Mouse (Mus musculus) kidney, postnatal 0 days (tissue): ENCODE measurements around the gene Smad1. TPM values are rescaled to one million over a fixed set of nuclear protein-coding genes. Genes with fewer than 3 reads are reported as not detected.

ENCODE experiments used
- ATAC-seq: fragments of 200-750 bp; cut with Nextera tagmentation; replicated peaks from 2 replicates; pipeline ENCODE4 v1.8.0; 2017; ENCODE audit warnings: low read depth, moderate number of reproducible peaks, moderate TSS enrichment, moderate library complexity; ENCODE audit not compliant: low FRiP score
- DNase-seq: peaks from one replicate; pipeline ENCODE4 v3.0.0-alpha.2; 2016; ENCODE audit warnings: low spot score
- H3K27ac ChIP-seq: fragments of 300-500 bp; sonication (generic); 2 replicates; pipeline ENCODE4 v1.5.1; 2014; ENCODE audit warnings: mild to moderate bottlenecking
- H3K27me3 ChIP-seq: fragments of 300-500 bp; sonication (generic); 2 replicates; pipeline ENCODE4 v1.6.1; 2014; ENCODE audit warnings: low read length, mixed read lengths; ENCODE audit not compliant: insufficient read depth
- H3K36me3 ChIP-seq: fragments of 300-500 bp; sonication (generic); 2 replicates; pipeline ENCODE4 v1.6.1; 2014; ENCODE audit warnings: low read length, mixed read lengths; ENCODE audit not compliant: insufficient read depth
- H3K4me1 ChIP-seq: fragments of 300-500 bp; sonication (generic); replicated peaks from 2 replicates; pipeline ENCODE4 v1.6.1; 2014; ENCODE audit warnings: antibody characterized with exemption, low read length, mixed read lengths; ENCODE audit not compliant: insufficient read depth
- H3K4me2 ChIP-seq: fragments of 300-500 bp; sonication (generic); 2 replicates; pipeline ENCODE4 v1.6.1; 2014; ENCODE audit warnings: mild to moderate bottlenecking, low read length, moderate library complexity, mixed read lengths
- H3K4me3 ChIP-seq: fragments of 300-500 bp; sonication (generic); replicated peaks from 2 replicates; pipeline ENCODE4 v1.5.1; 2014; ENCODE audit warnings: low read depth, low read length
- H3K9ac ChIP-seq: fragments of 300-500 bp; sonication (generic); 2 replicates; pipeline ENCODE4 v1.6.1; 2014; ENCODE audit warnings: low read depth, low read length
- H3K9me3 ChIP-seq: fragments of 300-500 bp; sonication (generic); replicated peaks from 2 replicates; pipeline ENCODE4 v1.6.1; 2016; ENCODE audit warnings: low read length, inconsistent platforms, mixed read lengths
- CTCF ChIP-seq: IDR thresholded peaks from 2 replicates; pipeline ENCODE4 v1.5.1; 2016; ENCODE audit warnings: antibody characterized with exemption, low read depth, mild to moderate bottlenecking, moderate library complexity
- WGBS: fragments of 180-500 bp; shearing (Covaris S2); extraction: QIAGEN DNeasy Blood & Tissue Kit; methylation state at CpG from one replicate; pipeline ENCODE4 v1.1.7; 2014; 5-methylcytosine and 5-hydroxymethylcytosine counted together
- polyA plus RNA-seq: library from polyadenylated mRNA; unstranded; fragments of >200 nt; fragmentation: Nextera tagmentation; extraction: Ambion mirVana; gene quantifications from 2 replicates; pipeline ENCODE4 v1.2.1, GENCODE M21; 2015

Gene Smad1
- polyA plus RNA-seq, 1 experiment from 2014 or later, result 36.6 TPM

DNA sequence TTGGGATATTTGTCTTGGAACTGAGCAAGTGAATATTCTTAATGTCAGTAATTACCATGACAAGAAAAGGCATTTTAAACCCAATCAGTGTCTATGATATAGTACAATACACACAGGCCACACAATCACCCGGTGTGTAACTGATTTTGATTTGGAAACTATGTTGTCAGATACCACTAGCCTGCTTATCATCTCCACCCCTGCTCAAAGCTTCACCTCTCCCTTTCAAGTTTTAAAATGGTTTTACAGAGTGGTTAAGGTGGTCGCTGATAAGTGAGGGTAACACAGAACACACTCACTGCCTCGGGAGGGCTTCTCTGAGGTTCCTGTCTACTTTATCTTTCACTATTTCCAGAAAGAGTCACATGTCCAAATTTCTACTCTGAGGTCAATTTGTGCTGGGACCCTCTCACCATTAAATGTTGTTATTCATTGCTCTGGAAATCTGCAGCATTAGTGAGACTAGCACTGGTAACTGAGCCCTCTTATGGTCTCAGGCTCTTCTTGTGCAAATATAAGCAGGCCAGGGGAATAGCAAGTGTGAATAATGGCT lies 106.5 kb downstream of the Smad1 start:
- Histone ChIP-seq H3K27ac (0 out of 2 replicates have a peak overlapping the region, but pooled peaks have one; percentile 21), H3K4me2 (peak overlapping the region; percentile 75; the same call in 1 of the 2 replicates), H3K4me3 (no peak overlapping the region), H3K9me3 (no peaks in the 10 kb centered on the region), H3K36me3 (no peaks in the 10 kb centered on the region), H3K27me3 (no peaks in the 10 kb centered on the region), H3K9ac (no peak overlapping the region), H3K4me1 (0 out of 2 replicates have a peak, but pooled peaks cover 9% of the 10 kb centered on the region)
- ATAC-seq (no peak), DNase-seq (no peak)
- 76% methylated on average over 3 of the region's 3 CpGs for WGBS
- TF ChIP-seq CTCF, result no peak

- Histone ChIP-seq H3K4me2 (no peak overlapping the region), H3K9me3 (no peaks in the 10 kb centered on the region), H3K27me3 (no peaks in the 10 kb centered on the region), H3K27ac (no peak overlapping the region), H3K4me1 (0 out of 2 replicates have a peak, but pooled peaks cover 9% of the 10 kb centered on the region), H3K36me3 (no peaks in the 10 kb centered on the region), H3K4me3 (no peak overlapping the region), H3K9ac (no peak overlapping the region)
- DNase-seq (peak; percentile 10), ATAC-seq (no peak)
- 64% methylated on average over 5 of the region's 5 CpGs for WGBS
- TF ChIP-seq CTCF, result no peak
Measured at GRCm38 (mm10) chr8:79289592-79289991, 109.7 kb downstream of the Smad1 start.

DNA sequence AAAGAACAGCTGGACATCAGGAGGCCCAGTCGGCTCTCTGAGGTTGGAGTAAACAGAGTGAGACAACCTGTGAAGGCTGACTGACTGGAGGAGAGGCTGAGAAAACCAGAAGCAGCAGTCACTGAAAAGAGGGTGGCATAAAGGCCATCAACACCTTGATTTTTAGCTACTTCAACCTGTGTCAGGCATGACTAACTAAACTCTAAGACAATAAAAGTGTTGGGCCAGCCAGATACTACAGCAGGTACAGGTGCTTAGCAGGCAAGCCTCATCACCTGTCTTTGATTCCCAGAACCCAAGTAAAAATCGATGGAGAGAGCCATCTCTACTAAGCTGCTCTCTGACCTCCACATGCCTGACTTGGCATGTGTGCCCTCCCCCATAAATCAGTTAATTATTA lies 110.6 kb downstream of the Smad1 start:
- TF ChIP-seq CTCF, result no peak
- 54% methylated on average over 2 of the region's 2 CpGs for WGBS
- Histone ChIP-seq H3K4me1 (0 out of 2 replicates have a peak, but pooled peaks cover 7% of the 10 kb centered on the region), H3K9me3 (no peaks in the 10 kb centered on the region), H3K9ac (no peak overlapping the region), H3K4me2 (no peak overlapping the region), H3K27me3 (no peaks in the 10 kb centered on the region), H3K36me3 (no peaks in the 10 kb centered on the region), H3K27ac (no peak overlapping the region), H3K4me3 (no peak overlapping the region)
- ATAC-seq, result no peak
- DNase-seq, result no peak

Other genes with a start within 250 kb of the Smad1 start
- gene 1700011L22Rik, start 150.9 kb downstream of the Smad1 start, polyA plus RNA-seq, result not detected in 2 replicates
- gene Mmaa, start 104.6 kb downstream of the Smad1 start, polyA plus RNA-seq, result 14.8 and 15.0 TPM in 2 replicates
- 11.2 and 12.1 TPM in 2 replicates for gene Otud4, start 240.1 kb upstream of the Smad1 start, polyA plus RNA-seq